Mouse (Mus musculus) hindbrain, embryonic 10.5 days (tissue): Measurements from ENCODE around the gene Lamtor1. TPM values are rescaled to one million over a fixed set of nuclear protein-coding genes. Genes with fewer than 3 reads are reported as not detected.

ENCODE experiments used
- DNase-seq: peaks from one replicate; pipeline ENCODE4 v3.0.0-alpha.2; 2017; ENCODE audit warnings: low spot score
- H3K27ac ChIP-seq: fragments of 300-500 bp; sonication (generic); 2 replicates; pipeline ENCODE4 v1.5.1; 2016; ENCODE audit warnings: mild to moderate bottlenecking, moderate library complexity
- H3K27me3 ChIP-seq: fragments of 300-500 bp; sonication (generic); 2 replicates; pipeline ENCODE4 v1.6.1; 2016; ENCODE audit warnings: mild to moderate bottlenecking; ENCODE audit not compliant: poor library complexity, insufficient read depth, severe bottlenecking
- H3K36me3 ChIP-seq: fragments of 300-500 bp; sonication (generic); 2 replicates; pipeline ENCODE4 v1.6.1; 2016; ENCODE audit warnings: mild to moderate bottlenecking, moderate library complexity
- H3K4me1 ChIP-seq: fragments of 300-500 bp; sonication (generic); replicated peaks from 2 replicates; pipeline ENCODE4 v1.6.1; 2016; ENCODE audit warnings: mild to moderate bottlenecking
- H3K4me3 ChIP-seq: fragments of 300-500 bp; sonication (generic); 2 replicates; pipeline ENCODE4 v1.5.1; 2016; ENCODE audit warnings: mild to moderate bottlenecking, moderate library complexity
- H3K9me3 ChIP-seq: fragments of 300-500 bp; sonication (generic); 2 replicates; pipeline ENCODE4 v1.6.1; 2016; ENCODE audit warnings: mild to moderate bottlenecking, moderate library complexity
- WGBS: fragments of 180-500 bp; shearing (Covaris S2); methylation state at CpG from one replicate; pipeline ENCODE4 v1.1.7; 2016; 5-methylcytosine and 5-hydroxymethylcytosine counted together
- polyA plus RNA-seq: library from polyadenylated mRNA; unstranded; fragments of >200 nt; fragmentation: Nextera tagmentation; extraction: Ambion mirVana; gene quantifications from 2 replicates; pipeline ENCODE4 v1.2.1, GENCODE M21; 2016

The Lamtor1 gene
- polyA plus RNA-seq, 1 experiment from 2014 or later: 173 TPM

- Histone ChIP-seq H3K36me3 (peaks cover 9% of the 10 kb centered on the region), H3K9me3 (no peaks in the 10 kb centered on the region), H3K4me3 (peak overlapping the region; percentile 84; the same call in 1 of the 2 replicates), H3K27me3 (no peaks in the 10 kb centered on the region), H3K4me1 (peaks cover 49% of the 10 kb centered on the region), H3K27ac (peak overlapping the region; percentile 99)
- WGBS: 71% methylated on average over 2 of the region's 2 CpGs
- no peak for DNase-seq
Measured at GRCm38 (mm10) chr7:101968751-101969150, 63.0 kb downstream of the Lamtor1 start.

GRCm38 (mm10) chr7:101969694-101970428 lies 64.2 kb downstream of the Lamtor1 start:
- H3K36me3 ChIP-seq: peaks cover 14% of the 10 kb centered on the region
- H3K27ac ChIP-seq: peak overlapping the region; percentile 99
- WGBS: under 1% methylated on average over 53 of the region's 53 CpGs
- peak overlapping the region; percentile 84 for H3K4me3 ChIP-seq
- no peaks in the 10 kb centered on the region for H3K27me3 ChIP-seq
- peak; percentile 87 for DNase-seq
- H3K4me1 ChIP-seq: peaks cover 49% of the 10 kb centered on the region
- no peaks in the 10 kb centered on the region for H3K9me3 ChIP-seq

- H3K36me3 ChIP-seq: peaks cover 18% of the 10 kb centered on the region
- no peaks in the 10 kb centered on the region for H3K27me3 ChIP-seq
- no peaks in the 10 kb centered on the region for H3K9me3 ChIP-seq
- H3K4me3 ChIP-seq: peak overlapping the region; percentile 84
- H3K27ac ChIP-seq: peak overlapping the region; percentile 99
- WGBS: 0% methylated on average over 17 of the region's 17 CpGs
- DNase-seq: no peak
- peaks cover 49% of the 10 kb centered on the region for H3K4me1 ChIP-seq
Measured at GRCm38 (mm10) chr7:101970429-101970775, 64.7 kb downstream of the Lamtor1 start.

- Histone ChIP-seq H3K9me3 (no peaks in the 10 kb centered on the region), H3K27me3 (no peaks in the 10 kb centered on the region), H3K4me3 (peak overlapping the region; percentile 84), H3K4me1 (peaks cover 49% of the 10 kb centered on the region), H3K27ac (peak overlapping the region; percentile 99), H3K36me3 (peaks cover 20% of the 10 kb centered on the region)
- 7% methylated on average over 19 of the region's 19 CpGs for WGBS
- DNase-seq: peak; percentile 74
Measured at GRCm38 (mm10) chr7:101970821-101971461, 65.2 kb downstream of the Lamtor1 start.

- 66% methylated on average over 2 of the region's 2 CpGs for WGBS
- Histone ChIP-seq H3K27ac (peak overlapping the region; percentile 99), H3K9me3 (no peaks in the 10 kb centered on the region), H3K27me3 (no peaks in the 10 kb centered on the region), H3K36me3 (peaks cover 28% of the 10 kb centered on the region), H3K4me3 (peak overlapping the region; percentile 84), H3K4me1 (peaks cover 49% of the 10 kb centered on the region)
- DNase-seq: no peak
Measured at GRCm38 (mm10) chr7:101971721-101972120, 66.0 kb downstream of the Lamtor1 start.

GRCm38 (mm10) chr7:101973730-101974129 lies 68.0 kb downstream of the Lamtor1 start:
- WGBS: 74% methylated on average over 3 of the region's 3 CpGs
- Histone ChIP-seq H3K4me3 (no peak overlapping the region), H3K27me3 (no peaks in the 10 kb centered on the region), H3K9me3 (no peaks in the 10 kb centered on the region), H3K4me1 (peaks cover 46% of the 10 kb centered on the region), H3K27ac (no peak overlapping the region), H3K36me3 (peaks cover 38% of the 10 kb centered on the region)
- no peak for DNase-seq

GRCm38 (mm10) chr7:101974505-101974904 lies 68.8 kb downstream of the Lamtor1 start:
- Histone ChIP-seq H3K4me1 (peaks cover 38% of the 10 kb centered on the region), H3K9me3 (no peaks in the 10 kb centered on the region), H3K27ac (no peak overlapping the region), H3K36me3 (peaks cover 42% of the 10 kb centered on the region), H3K27me3 (no peaks in the 10 kb centered on the region), H3K4me3 (no peak overlapping the region)
- WGBS: 66% methylated on average over 2 of the region's 2 CpGs
- no peak for DNase-seq

Other genes with a start within 250 kb of the Lamtor1 start
- gene Clpb, start 242.3 kb upstream of the Lamtor1 start, polyA plus RNA-seq: 45.0 and 54.9 TPM in 2 replicates
- gene Phox2a, start 87.6 kb upstream of the Lamtor1 start, polyA plus RNA-seq: 2.2 and 4.7 TPM in 2 replicates
- 37.6 and 37.8 TPM in 2 replicates for gene Inppl1, start 67.7 kb upstream of the Lamtor1 start, polyA plus RNA-seq
- 0.76 TPM in 1 of 2 replicates, not detected in the other for gene Folr2, start 48.7 kb upstream of the Lamtor1 start, polyA plus RNA-seq
- 91.2 and 103 TPM in 2 replicates for gene Anapc15, start 42.2 kb upstream of the Lamtor1 start, polyA plus RNA-seq
- 10.8 and 17.1 TPM in 2 replicates for gene Folr1, start 35.1 kb upstream of the Lamtor1 start, polyA plus RNA-seq
- 0.31 and 0.75 TPM in 2 replicates for gene Tomt, start 455 bp downstream of the Lamtor1 start, polyA plus RNA-seq
- 9.6 and 13.8 TPM in 2 replicates for gene Lrrc51, start 28.0 kb downstream of the Lamtor1 start, polyA plus RNA-seq
- 79.0 and 80.6 TPM in 2 replicates for gene Numa1, start 28.2 kb downstream of the Lamtor1 start, polyA plus RNA-seq
- 2.4 and 3.8 TPM in 2 replicates for gene Il18bp, start 112.8 kb downstream of the Lamtor1 start, polyA plus RNA-seq
- 30.3 and 32.3 TPM in 2 replicates for gene Rnf121, start 159.6 kb downstream of the Lamtor1 start, polyA plus RNA-seq
- gene Xndc1, start 159.6 kb downstream of the Lamtor1 start, polyA plus RNA-seq: 37.4 and 42.3 TPM in 2 replicates
- gene Xntrpc, start 159.8 kb downstream of the Lamtor1 start, polyA plus RNA-seq: 2.0 and 2.2 TPM in 2 replicates
- not detected in 2 replicates for gene Trpc2, start 177.2 kb downstream of the Lamtor1 start, polyA plus RNA-seq
- gene Art1, start 195.8 kb downstream of the Lamtor1 start, polyA plus RNA-seq: 0.78 and 1.7 TPM in 2 replicates
- 2.7 and 5.7 TPM in 2 replicates for gene Art5, start 203.6 kb downstream of the Lamtor1 start, polyA plus RNA-seq
- not detected in 2 replicates for gene Chrna10, start 210.9 kb downstream of the Lamtor1 start, polyA plus RNA-seq